Mouse (Mus musculus) mouse trophoblast stem cell (cell line): ENCODE measurements at regions not wholly inside any gene's neighbourhood (a gene's known extent, or its start where the extent isn't known, plus 50 kb on each side); places are given as distances from the start of the nearest gene placed in this dataset.

Experiments used
- in situ Hi-C, 2 experiments: fragments of 300-500 bp; cut with MseI, MboI; formaldehyde crosslinking; loops; 2 replicates in 1 of 2; 3 replicates in 1 of 2; pipeline ENCODE4 v1.15.1; 2025

- in situ Hi-C loops = no loop called here
These were observed 471.1 kb downstream of the Nfib start for GRCm38 (mm10) chr4:82234443-82234842.

DNA sequence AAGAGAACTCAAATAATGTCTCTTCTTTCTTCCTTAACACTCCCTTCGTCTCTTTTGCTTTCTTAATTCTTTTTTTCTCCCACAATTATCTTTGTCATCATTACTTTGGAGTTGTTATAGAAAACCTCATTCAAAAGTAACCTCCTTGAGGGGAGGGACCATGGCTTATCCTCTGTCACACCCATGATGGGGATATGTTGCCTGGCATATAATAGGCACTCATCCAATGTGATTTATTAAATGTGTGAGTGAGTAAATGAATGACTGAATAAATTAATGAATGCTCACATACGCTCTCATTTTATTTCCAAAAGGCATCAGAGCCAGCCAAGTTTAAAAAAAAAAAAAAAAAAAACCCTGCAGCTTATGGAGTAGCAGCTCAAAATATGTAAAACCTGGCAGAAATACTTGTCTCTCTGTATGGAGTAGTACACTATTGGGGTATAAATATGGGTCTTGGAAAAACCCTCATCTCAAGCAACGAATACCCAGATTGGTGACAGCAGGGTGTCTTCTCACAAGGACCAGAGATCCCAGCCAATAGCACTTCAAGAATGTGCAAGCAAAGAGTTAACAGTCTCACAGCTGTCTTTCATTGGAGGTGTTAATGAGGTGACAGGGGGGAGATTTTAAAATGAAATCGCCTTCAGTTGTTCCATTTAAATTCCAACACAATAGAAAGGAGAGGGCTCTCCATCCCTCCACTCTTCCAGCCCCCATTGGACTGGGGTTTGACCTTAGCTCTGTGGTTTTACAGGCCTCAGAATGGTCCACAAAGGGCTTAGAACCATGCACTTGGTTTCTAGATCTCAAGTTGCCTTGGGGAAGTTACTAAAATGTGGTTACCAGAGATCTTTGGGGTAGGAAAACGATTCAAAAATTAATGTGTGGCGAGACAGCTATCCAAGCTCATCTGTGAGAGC lies 479.1 kb downstream of the Nfib start:
- in situ Hi-C loops = no loop called here

DNA sequence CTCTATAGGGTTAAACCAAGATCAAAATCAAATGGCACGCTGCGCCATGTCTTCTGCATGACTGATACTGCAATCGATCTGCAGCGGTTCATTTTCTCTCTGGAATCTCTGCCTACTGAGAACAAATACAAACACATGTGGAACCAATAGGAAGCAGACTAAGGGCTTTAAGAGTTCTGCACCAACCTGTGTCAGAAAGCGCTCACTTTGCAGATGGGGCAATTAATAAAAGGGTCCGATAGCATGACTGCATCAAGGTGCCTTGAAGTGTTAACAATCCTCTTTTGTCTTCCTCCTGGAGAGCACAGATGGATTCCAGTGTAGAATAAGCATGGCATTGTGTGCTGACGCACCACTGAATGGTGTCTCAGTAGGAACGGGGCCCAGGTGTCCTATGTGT lies 484.8 kb downstream of the Nfib start:
- in situ Hi-C loops = no loop called here

- in situ Hi-C loops = no loop called here
These were observed 485.3 kb downstream of the Nfib start for GRCm38 (mm10) chr4:82220120-82220714.

DNA sequence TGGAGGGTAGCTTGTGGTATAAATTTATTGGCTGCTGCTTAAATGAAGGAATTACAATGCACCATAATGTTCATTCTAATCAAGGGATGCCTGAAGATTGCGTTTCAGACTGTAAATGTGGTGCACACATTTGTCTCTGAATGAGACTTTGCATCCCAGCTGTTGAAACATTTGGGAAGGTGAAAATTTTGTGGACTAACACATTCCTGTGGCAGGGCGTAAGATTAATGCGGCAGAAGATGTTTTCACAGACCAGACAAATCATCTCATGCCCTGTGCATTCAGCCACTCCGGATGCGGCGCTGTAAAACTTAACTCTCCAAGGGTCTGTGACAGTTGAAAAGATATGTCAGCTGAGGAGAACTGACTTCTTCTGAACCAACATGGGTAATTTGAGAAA lies 486.9 kb downstream of the Nfib start:
- in situ Hi-C loops = no loop called here

GRCm38 (mm10) chr4:82207031-82207430 lies 498.5 kb downstream of the Nfib start:
- in situ Hi-C loops = no loop called here

DNA sequence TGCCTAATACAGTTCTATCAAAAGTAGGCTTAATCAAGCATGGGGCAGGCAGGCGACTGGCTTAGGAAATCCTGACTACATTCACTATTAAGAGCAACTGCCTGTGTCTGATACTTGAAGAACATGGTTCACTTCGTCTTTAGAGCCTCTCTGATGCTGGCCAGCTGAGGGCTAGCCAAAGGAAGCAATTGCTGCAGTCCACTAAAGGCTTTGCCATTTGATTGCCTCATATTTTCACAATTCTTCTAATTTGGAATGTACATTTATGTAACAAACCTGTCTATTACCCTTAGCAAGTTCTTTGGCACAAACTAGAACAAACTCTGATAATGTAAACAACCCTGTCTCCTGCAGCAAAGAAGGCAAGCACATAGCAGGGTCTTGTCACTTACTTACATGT lies 505.2 kb downstream of the Nfib start:
- in situ Hi-C loops = no loop called here

GRCm38 (mm10) chr4:82199118-82199517 lies 506.4 kb downstream of the Nfib start:
- in situ Hi-C loops = no loop called here

- in situ Hi-C loops = no loop called here
These were observed 507.9 kb downstream of the Nfib start for GRCm38 (mm10) chr4:82197611-82198010.

GRCm38 (mm10) chr4:82196024-82196647 lies 509.4 kb downstream of the Nfib start:
- in situ Hi-C loops = no loop called here

GRCm38 (mm10) chr4:82193905-82194304 lies 511.6 kb downstream of the Nfib start:
- in situ Hi-C loops = no loop called here

DNA sequence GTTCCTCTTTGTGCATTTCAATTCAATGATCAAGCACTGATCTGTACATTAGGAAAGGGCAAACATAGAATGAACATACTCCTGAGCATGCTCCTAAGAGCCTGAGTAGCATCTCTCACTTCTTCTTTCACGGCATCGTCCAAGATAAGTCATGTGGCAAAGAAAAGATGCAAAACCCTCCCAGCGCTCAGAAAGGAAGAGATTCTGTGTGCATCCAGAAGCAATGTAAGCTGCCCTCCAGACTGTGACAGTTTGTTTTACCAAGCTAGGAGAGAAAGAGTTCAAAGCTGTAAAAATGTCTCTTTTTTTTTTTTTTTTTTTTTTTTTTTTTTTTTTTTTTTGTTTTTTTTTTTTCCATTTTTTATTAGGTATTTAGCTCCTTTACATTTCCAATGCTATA lies 518.7 kb downstream of the Nfib start:
- in situ Hi-C loops = no loop called here

DNA sequence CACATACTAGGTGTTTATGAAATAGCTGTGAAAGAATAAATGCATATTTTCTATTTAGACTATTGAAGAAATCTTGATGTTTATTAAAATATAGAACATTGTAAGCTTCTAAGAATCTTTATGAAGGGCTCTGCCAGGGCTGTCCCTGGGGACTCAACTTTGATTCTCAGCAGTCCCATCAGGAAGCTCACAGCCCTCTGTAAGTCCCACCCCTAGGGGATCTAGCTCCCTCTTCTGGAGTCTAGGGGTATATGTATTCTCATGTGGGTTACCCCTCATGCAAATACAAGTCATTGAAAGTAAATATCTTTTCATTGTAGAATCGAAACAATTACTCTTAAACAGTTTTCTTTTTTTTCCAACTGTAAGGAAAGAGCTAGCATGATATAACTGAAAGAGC lies 521.6 kb downstream of the Nfib start:
- in situ Hi-C loops = no loop called here

GRCm38 (mm10) chr4:82178112-82178511 lies 527.4 kb downstream of the Nfib start:
- in situ Hi-C loops = no loop called here

DNA sequence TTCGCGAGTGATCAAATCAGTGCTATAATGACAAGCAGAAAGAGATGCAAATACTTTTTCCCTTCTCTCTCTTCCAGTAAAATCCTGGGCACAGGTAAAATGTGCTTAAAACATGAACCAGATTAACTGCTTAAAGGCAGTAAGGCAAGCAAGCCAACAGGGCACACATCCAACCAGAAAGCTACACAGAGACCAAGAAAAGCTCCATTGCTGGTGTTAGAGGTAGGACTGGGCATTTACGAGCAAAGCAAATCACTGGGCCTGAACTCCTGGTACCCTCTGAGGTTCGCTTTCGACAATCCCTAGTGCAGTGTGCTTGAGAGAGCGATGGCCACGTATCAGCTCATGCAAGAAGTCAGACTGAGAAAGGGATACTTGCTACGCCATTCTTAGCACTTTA lies 528.8 kb downstream of the Nfib start:
- in situ Hi-C loops = no loop called here

- in situ Hi-C loops = no loop called here
These were observed 532.0 kb downstream of the Nfib start for GRCm38 (mm10) chr4:82173461-82174085.

- in situ Hi-C loops = no loop called here
These were observed 534.6 kb downstream of the Nfib start for GRCm38 (mm10) chr4:82170930-82171329.

- in situ Hi-C loops = no loop called here
These were observed 537.5 kb downstream of the Nfib start for GRCm38 (mm10) chr4:82168032-82168431.

- in situ Hi-C loops = no loop called here
These were observed 538.2 kb downstream of the Nfib start for GRCm38 (mm10) chr4:82167396-82167795.

DNA sequence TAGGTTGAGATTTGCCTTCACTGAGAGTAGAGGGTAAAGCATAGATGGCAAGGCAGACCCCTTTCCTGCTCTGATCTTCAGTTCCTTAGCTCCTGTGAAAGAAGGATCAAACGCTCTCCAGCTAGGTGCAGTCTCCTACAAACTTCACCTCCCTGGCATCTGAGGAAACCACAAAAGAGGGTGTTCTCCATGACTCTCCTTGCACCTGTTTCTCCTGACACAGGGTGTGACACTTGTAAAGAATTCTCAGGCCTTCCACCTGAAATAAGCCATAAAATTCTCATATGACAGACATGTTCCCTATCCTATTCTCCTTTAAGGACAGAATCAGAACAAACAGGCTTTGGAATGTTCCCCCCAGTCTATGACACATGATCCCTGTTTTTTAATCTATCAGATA lies 538.7 kb downstream of the Nfib start:
- in situ Hi-C loops = no loop called here

DNA sequence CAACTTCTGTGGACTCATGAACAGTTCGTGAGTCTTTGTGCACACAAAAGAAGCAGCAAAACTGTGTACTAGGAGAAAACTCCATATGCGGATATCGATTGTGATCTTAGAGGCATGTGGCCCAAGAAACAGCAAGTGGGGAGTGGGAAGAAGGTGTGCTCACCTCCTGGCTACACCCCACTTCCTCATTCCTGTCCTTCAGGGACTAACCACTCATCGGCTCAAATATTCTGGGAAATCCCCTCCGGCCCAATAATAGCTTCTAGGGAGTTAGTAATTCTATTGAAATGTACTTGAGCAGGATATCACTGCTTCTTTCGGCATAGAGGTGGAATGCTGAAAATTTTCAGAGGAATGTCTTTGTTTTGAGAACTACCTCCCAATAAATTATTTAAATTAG lies 539.5 kb downstream of the Nfib start:
- in situ Hi-C loops = no loop called here

GRCm38 (mm10) chr4:82164058-82164457 lies 541.5 kb downstream of the Nfib start:
- in situ Hi-C loops = no loop called here
